Mouse (Mus musculus) lung, postnatal 25 days (tissue): ENCODE data around the gene Rplp1.

Experiments
- DNase-seq: peaks from one replicate; pipeline ENCODE4 v3.0.0; 2022; ENCODE audit warnings: low spot score

Gene Rplp1

DNA sequence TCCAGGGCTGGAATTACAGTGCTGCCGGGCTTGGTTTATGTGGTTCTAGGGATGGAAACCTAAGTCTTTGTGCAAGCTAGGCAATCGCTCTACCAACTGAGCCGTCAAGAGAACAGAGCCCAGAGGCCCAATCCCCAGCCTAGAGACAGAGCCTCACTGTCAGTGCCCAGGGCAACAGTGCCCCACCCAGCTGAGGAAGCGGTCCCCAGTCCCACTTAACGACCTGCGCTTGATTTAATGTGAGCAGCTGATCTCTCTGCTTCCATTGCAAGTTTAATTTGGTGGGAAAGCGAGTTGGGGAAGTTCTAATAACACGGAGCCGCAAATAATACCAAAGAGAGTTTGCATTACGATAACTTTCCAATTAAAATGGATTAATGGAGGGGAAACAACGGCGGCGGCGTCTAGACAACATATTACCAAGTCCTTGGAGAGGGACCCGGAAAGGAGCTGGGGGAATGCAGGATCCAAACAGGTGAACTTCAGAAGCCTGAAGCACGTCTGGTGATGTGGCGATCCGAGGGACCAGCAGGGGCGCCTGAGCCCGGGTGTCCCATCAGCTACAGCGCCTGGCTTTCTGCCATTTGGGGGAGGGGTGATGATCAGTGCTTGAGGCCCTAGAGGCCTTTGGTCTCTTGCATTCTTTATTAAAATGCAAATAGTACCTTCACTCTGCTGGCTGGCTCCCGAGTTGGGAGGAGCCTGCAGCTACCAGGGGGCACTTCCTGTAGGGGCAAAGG lies 36.8 kb downstream of the Rplp1 start:
- DNase-seq: no peak

DNA sequence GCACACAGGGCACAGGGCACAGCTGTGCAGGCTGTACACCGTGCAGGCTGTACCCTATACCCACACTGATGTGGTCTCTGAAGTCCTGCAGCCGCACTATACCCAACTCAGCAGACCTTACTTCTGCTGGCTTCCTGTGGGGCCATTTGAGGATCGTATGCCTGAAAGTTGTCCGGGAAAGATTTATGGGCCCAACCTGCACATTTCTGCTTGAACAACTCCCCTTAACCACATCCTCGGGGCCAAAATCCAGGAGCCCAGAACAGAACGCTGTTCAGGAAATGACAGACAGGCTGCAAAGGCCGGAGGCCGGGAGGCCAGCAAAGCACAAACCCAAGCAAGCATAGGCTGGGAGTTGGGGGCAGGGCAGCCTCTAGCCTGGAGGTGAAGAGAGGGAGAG lies 41.0 kb downstream of the Rplp1 start:
- no peak for DNase-seq

DNA sequence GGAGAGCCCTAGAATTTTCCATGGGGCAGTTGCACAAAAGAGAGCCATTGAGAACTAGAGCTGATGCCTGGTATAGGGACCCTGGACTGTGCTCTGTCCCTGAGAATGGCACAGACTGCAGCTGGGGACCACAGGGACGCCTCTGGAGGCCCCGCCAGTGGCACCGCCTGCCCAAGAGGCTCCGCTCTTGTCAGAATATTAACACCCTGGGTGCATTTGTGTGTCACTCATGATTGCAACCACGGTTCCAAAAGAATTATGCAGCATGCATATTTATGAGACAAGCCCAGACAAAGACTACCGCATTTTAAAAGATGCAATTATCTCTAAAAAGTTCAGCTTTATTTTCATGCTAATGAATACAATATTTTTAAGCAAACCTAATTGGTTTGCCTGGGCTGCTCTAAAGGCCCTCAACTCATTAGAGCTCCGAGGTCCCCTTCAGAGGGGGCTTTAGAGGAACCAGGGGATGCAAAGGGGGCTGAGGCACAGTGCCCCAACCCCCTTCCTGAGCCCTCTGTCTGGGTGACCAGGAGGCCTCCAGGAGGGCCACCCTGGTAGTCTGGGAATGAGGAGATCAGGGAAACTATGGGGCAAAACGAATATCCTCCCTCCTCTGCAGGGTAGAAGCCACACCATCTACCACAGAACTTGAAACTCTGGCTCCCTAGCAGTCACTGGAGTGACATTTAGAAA lies 41.9 kb downstream of the Rplp1 start:
- no peak for DNase-seq

DNA sequence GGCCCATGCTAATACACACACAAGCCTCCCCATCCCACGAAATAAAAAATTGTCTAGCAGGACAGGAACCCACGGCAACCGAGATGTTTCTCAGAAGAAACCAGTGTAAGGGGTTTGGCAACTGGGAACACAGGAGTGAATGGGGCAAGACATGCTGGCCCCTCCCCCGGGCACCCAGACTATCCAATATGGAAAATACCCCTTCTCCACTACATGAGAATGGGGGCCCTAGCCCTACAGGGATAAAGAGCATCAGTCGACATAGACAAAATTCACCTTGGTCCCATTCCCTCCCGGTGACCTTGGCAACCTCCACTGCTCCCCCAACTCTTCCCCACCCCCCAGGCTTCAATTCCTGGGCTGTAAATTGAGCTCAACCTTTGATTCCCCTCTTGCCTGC lies 42.5 kb downstream of the Rplp1 start:
- DNase-seq: no peak

DNA sequence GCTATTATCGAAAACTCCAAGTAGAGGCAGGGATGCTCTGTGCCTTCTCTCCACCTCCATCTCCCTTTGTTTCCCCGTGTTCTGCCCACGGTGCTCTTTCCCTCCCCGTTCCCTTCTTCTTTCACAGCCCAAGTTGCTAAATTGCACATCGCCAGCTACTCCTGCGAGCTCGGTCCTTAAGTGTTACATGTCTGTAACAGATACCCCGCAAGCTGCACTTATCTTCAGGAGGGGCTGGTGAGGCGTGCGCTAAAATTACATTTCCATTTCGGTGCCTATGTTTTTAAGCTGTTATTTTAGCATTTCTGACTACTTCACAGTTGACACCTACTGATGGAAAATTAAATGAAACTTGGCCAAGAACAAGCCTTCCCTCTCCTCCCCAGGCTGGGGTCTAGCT lies 46.7 kb downstream of the Rplp1 start:
- no peak for DNase-seq
